Mouse (Mus musculus) CH12.LX (cell line): ENCODE data around the gene Kdm1a. TPM values are rescaled to one million over a fixed set of nuclear protein-coding genes. Genes with fewer than 3 reads are reported as not detected.

Source experiments
- DNase-seq: peaks from one replicate; pipeline ENCODE4 v3.0.0-alpha.2; 2013; ENCODE audit errors: extremely low read depth
- H3K27ac ChIP-seq: 2 replicates; pipeline ENCODE4 v1.5.1; 2012; ENCODE audit warnings: low read depth, mild to moderate bottlenecking, control low read depth, moderate library complexity; ENCODE audit not compliant: insufficient read depth
- H3K27me3 ChIP-seq: replicated peaks from 2 replicates; pipeline ENCODE3; 2012; ENCODE audit warnings: inconsistent platforms
- H3K36me3 ChIP-seq, 2 experiments: replicated peaks in 1 of 2; 2 replicates each; pipeline versions ENCODE3 to v1.6.1; 2012; ENCODE audit warnings: inconsistent platforms in 1 of 2, low read length in 1 of 2, mild to moderate bottlenecking in 1 of 2, mixed read lengths in 1 of 2, moderate library complexity in 1 of 2; ENCODE audit not compliant: control insufficient read depth in 1 of 2, insufficient read depth in 1 of 2
- H3K4me1 ChIP-seq, 2 experiments: 2 replicates each; pipeline ENCODE4 v1.6.1; 2012; ENCODE audit warnings: inconsistent platforms in 1 of 2, moderate library complexity in 1 of 2; ENCODE audit not compliant: insufficient read depth in 2 of 2, control insufficient read depth in 1 of 2
- H3K4me2 ChIP-seq: 2 replicates; pipeline ENCODE4 v1.6.1; 2012; ENCODE audit warnings: low read depth, mild to moderate bottlenecking, control low read depth; ENCODE audit not compliant: poor library complexity, insufficient read depth, severe bottlenecking
- H3K4me3 ChIP-seq, 3 experiments: fragments of 150-350 bp in 1 of 3; sonication (generic) in 1 of 3; replicated peaks in 1 of 3; 2 replicates each; pipeline versions ENCODE3 to v1.5.1; 2011 to 2012; ENCODE audit warnings: low read depth in 2 of 3, low read length in 2 of 3, mild to moderate bottlenecking in 2 of 3, moderate library complexity in 2 of 3, control low read depth in 1 of 3, improper control_type of control experiment in 1 of 3, inconsistent platforms in 1 of 3, mixed read lengths in 1 of 3; ENCODE audit not compliant: poor library complexity in 1 of 3
- H3K79me2 ChIP-seq: replicated peaks from 2 replicates; pipeline ENCODE4 v1.6.1; 2012; ENCODE audit warnings: mild to moderate bottlenecking, moderate library complexity; ENCODE audit not compliant: control insufficient read depth, poor library complexity, insufficient read depth, severe bottlenecking; ENCODE audit errors: extremely low read depth
- H3K9ac ChIP-seq: 2 replicates; pipeline ENCODE4 v1.6.1; 2012; ENCODE audit warnings: low read depth, mild to moderate bottlenecking, control low read depth, moderate library complexity; ENCODE audit not compliant: insufficient read depth
- H3K9me3 ChIP-seq: replicated peaks from 2 replicates; pipeline ENCODE3; 2012; ENCODE audit warnings: low read length, inconsistent platforms, mixed read lengths
- BHLHE40 ChIP-seq: IDR thresholded peaks from 2 replicates; pipeline ENCODE4 v1.6.1; 2011; ENCODE audit warnings: mild to moderate bottlenecking, low read depth, low read length, improper control_type of control experiment
- CHD1 ChIP-seq: IDR thresholded peaks from 2 replicates; pipeline ENCODE4 v1.6.1; 2012; ENCODE audit warnings: low read depth, low read length, improper control_type of control experiment, inconsistent platforms
- CHD2 ChIP-seq: IDR thresholded peaks from 2 replicates; pipeline ENCODE4 v1.6.1; 2011; ENCODE audit warnings: low read length, improper control_type of control experiment
- CTCF ChIP-seq, 2 experiments: IDR thresholded peaks in 1 of 2; conservative IDR thresholded peaks in 1 of 2; 2 replicates each; pipeline ENCODE4 v1.5.1; 2011 to 2012; ENCODE audit warnings: low read depth in 2 of 2, low read length in 2 of 2, improper control_type of control experiment in 1 of 2, inconsistent platforms in 1 of 2, mild to moderate bottlenecking in 1 of 2, moderate library complexity in 1 of 2
- E2F4 ChIP-seq: IDR thresholded peaks from 2 replicates; pipeline ENCODE4 v1.6.1; 2011; ENCODE audit warnings: low read depth, low read length, improper control_type of control experiment; ENCODE audit not compliant: insufficient replicate concordance
- ELF1 ChIP-seq: IDR thresholded peaks from 2 replicates; pipeline ENCODE4 v1.6.1; 2014; ENCODE audit warnings: low read depth, mild to moderate bottlenecking, inconsistent platforms, low read length, improper control_type of control experiment
- EP300 ChIP-seq: IDR thresholded peaks from 2 replicates; pipeline ENCODE4 v1.6.1; 2011; ENCODE audit warnings: low read length, improper control_type of control experiment
- ETS1 ChIP-seq: conservative IDR thresholded peaks from 2 replicates; pipeline ENCODE4 v1.6.1; 2012; ENCODE audit warnings: low read depth, mild to moderate bottlenecking, inconsistent platforms, low read length, improper control_type of control experiment, moderate library complexity
- GABPA ChIP-seq: IDR thresholded peaks from 2 replicates; pipeline ENCODE4 v1.6.1; 2012; ENCODE audit warnings: low read depth, low read length, improper control_type of control experiment, inconsistent platforms; ENCODE audit not compliant: insufficient replicate concordance
- JUND ChIP-seq: conservative IDR thresholded peaks from 2 replicates; pipeline ENCODE4 v1.6.1; 2011; ENCODE audit warnings: low read depth, low read length, improper control_type of control experiment
- MEF2A ChIP-seq: IDR thresholded peaks from 2 replicates; pipeline ENCODE4 v1.6.1; 2014; ENCODE audit warnings: low read depth, mild to moderate bottlenecking, inconsistent platforms, low read length, improper control_type of control experiment, borderline replicate concordance
- NELFE ChIP-seq: IDR thresholded peaks from 2 replicates; pipeline ENCODE4 v1.6.1; 2011; ENCODE audit warnings: low read depth, low read length, improper control_type of control experiment
- NRF1 ChIP-seq: IDR thresholded peaks from 2 replicates; pipeline ENCODE4 v1.6.1; 2014; ENCODE audit warnings: low read depth, mild to moderate bottlenecking, inconsistent platforms, low read length, improper control_type of control experiment, moderate library complexity
- POLR2A ChIP-seq: IDR thresholded peaks from 2 replicates; pipeline ENCODE4 v1.6.1; 2011; ENCODE audit warnings: low read depth, mild to moderate bottlenecking, improper control_type of control experiment, low read length
- POLR2AphosphoS2 ChIP-seq: IDR thresholded peaks from 2 replicates; pipeline ENCODE4 v1.6.1; 2011; ENCODE audit warnings: low read depth, low read length, improper control_type of control experiment
- RCOR1 ChIP-seq: conservative IDR thresholded peaks from 2 replicates; pipeline ENCODE4 v1.6.1; 2012; ENCODE audit warnings: low read depth, mild to moderate bottlenecking, inconsistent platforms, low read length, improper control_type of control experiment
- SIN3A ChIP-seq: IDR thresholded peaks from 2 replicates; pipeline ENCODE4 v1.6.1; 2012; ENCODE audit warnings: low read length, improper control_type of control experiment, inconsistent platforms
- TBP ChIP-seq: conservative IDR thresholded peaks from 2 replicates; pipeline ENCODE4 v1.6.1; 2011; ENCODE audit warnings: low read depth, low read length, improper control_type of control experiment
- TCF12 ChIP-seq: IDR thresholded peaks from 2 replicates; pipeline ENCODE4 v1.6.1; 2014; ENCODE audit warnings: low read depth, mild to moderate bottlenecking, inconsistent platforms, low read length, improper control_type of control experiment
- ZKSCAN1 ChIP-seq: IDR thresholded peaks from 2 replicates; pipeline ENCODE4 v1.6.1; 2012; ENCODE audit warnings: low read depth, inconsistent platforms, low read length, improper control_type of control experiment, borderline replicate concordance
- ZMIZ1 ChIP-seq: IDR thresholded peaks from 2 replicates; pipeline ENCODE4 v1.6.1; 2012; ENCODE audit warnings: low read depth, mild to moderate bottlenecking, inconsistent platforms, low read length, improper control_type of control experiment
- dilution Hi-C: fragments of 300-500 bp; cut with MboI; formaldehyde crosslinking; loops from 2 replicates; pipeline ENCODE4 v1.14.3; 2020; ENCODE audit warnings: low sequenced_read_pairs; ENCODE audit not compliant: extremely low pct_unique_long_range_greater_than_20kb, extremely low pct_ligation_motif_present
- in situ Hi-C: fragments of 300-500 bp; cut with MboI; formaldehyde crosslinking; loops from 3 replicates; pipeline ENCODE4 v1.14.3; 2019; ENCODE audit warnings: low sequenced_read_pairs, low pct_ligation_motif_present, low pct_unique_long_range_greater_than_20kb, mixed read lengths
- polyA plus RNA-seq: library from polyadenylated mRNA; unstranded; fragments of >175 nt; gene quantifications from 2 replicates; pipeline ENCODE4 v1.2.1, GENCODE M21; 2012; ENCODE audit warnings: low read depth; ENCODE audit not compliant: insufficient read length
- total RNA-seq, 2 experiments: library from RNA; depleted of rRNA; stranded (reverse); fragments of 300-350 nt in 1 of 2; fragments of >200 nt in 1 of 2; gene quantifications; 2 replicates each; pipeline ENCODE4 v1.2.3; 2012 to 2014

Kdm1a gene
- total and polyA plus RNA-seq, 3 experiments = 49.6 to 85.1 (median 69.4) TPM

DNA sequence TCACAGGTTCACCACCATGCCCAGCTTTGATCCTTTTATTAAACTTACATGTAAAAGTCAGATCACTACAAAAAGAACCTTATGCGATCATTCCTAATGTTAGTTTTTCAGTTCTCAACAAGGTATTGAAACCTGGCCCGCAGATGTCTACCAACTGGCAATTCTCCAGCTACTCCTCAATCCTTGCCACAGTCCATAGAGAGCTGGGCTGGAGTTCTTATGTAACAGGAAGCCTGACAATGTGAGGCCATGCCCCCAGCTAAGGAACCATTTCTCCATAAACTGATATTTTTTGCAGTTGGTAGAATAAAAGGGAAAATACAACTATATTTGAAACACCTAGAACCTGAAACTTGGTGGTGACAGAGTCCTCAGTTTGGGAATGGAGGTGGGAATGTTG lies 42.8 kb downstream of the Kdm1a start:
- DNase-seq = no peak

DNA sequence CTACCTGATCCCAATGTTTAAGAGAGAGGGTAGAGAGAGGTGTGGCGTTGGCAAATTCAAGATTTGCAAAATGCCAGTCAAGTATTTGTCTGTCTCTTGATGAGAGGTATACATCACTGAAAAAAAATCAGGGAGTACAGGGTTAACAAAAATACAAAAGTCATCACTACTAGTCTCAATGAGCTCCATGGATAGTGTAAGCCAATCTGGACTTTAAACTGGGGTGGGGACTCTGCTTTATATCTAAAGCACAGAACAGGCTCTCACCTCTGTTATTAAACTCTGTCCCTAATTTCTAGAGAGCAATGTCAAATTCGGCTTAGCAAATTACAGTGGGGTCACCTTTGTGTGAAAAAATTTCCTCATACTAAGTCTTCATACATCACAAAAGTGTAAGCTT lies 44.9 kb downstream of the Kdm1a start:
- H3K4me3 ChIP-seq = no peak overlapping the region
- dilution Hi-C loops = no loop called here
- in situ Hi-C loops = no loop called here
- no peak overlapping the region for H3K9ac ChIP-seq
- H3K36me3 ChIP-seq = peaks cover 48 to 94% of the 10 kb centered on the region in 2 experiments
- no peak overlapping the region for H3K27ac ChIP-seq
- no peaks in the 10 kb centered on the region for H3K27me3 ChIP-seq
- DNase-seq = no peak
- no peaks in the 10 kb centered on the region for H3K79me2 ChIP-seq
- H3K4me2 ChIP-seq = no peak overlapping the region
- no peaks in the 10 kb centered on the region for H3K4me1 ChIP-seq
- no peaks in the 10 kb centered on the region for H3K9me3 ChIP-seq
- no peak for TF ChIP-seq CTCF (conservative IDR thresholded peaks at IDR 0.05 in 1 of 2, IDR thresholded peaks at IDR 0.05 in 1 of 2; ENCODE audit: low read depth in 2 of 2, low read length in 2 of 2)
- TF ChIP-seq NRF1 = no peak
- TF ChIP-seq ZMIZ1 = no peak
- no peak for TF ChIP-seq MEF2A
- TF ChIP-seq E2F4 = no peak
- TF ChIP-seq JUND = no peak
- TF ChIP-seq SIN3A = no peak
- TF ChIP-seq ETS1 = no peak
- TF ChIP-seq CHD2 = no peak
- no peak for TF ChIP-seq EP300
- TF ChIP-seq, all 38 proteins: peak for 0

More for the DNA sequence above, 42.8 kb downstream of the Kdm1a start:
- dilution Hi-C loops = no loop called here
- Histone ChIP-seq H3K79me2 (no peaks in the 10 kb centered on the region), H3K9ac (no peak overlapping the region)
- TF ChIP-seq GABPA = no peak
- TF ChIP-seq CHD1 = no peak
- TF ChIP-seq E2F4 = no peak
- no peak for TF ChIP-seq TCF12
- TF ChIP-seq POLR2A = no peak
- no peak for TF ChIP-seq ZKSCAN1
- no peak for TF ChIP-seq RCOR1
- no peak for TF ChIP-seq POLR2AphosphoS2
- TF ChIP-seq CTCF (conservative IDR thresholded peaks at IDR 0.05 in 1 of 2, IDR thresholded peaks at IDR 0.05 in 1 of 2; ENCODE audit: low read depth in 2 of 2, low read length in 2 of 2) = no peak
- no peak for TF ChIP-seq TBP
- no peak for TF ChIP-seq NELFE
- TF ChIP-seq SIN3A = no peak
- TF ChIP-seq BHLHE40 = no peak
- TF ChIP-seq ELF1 = no peak
- TF ChIP-seq, all 38 proteins: peak for 0
- no peak overlapping the region for H3K27ac ChIP-seq
- no peaks in the 10 kb centered on the region for H3K4me1 ChIP-seq
- no peak overlapping the region for H3K4me3 ChIP-seq
- no peak overlapping the region for H3K4me2 ChIP-seq
- peaks cover 37 to 95% of the 10 kb centered on the region in 2 experiments for H3K36me3 ChIP-seq
- no peaks in the 10 kb centered on the region for H3K27me3 ChIP-seq
- in situ Hi-C loops = no loop called here
- H3K9me3 ChIP-seq = no peaks in the 10 kb centered on the region
